Mouse (Mus musculus): ENCODE data around the gene Ctcfl. TPM values are rescaled to one million over a fixed set of nuclear protein-coding genes. Genes with fewer than 3 reads are reported as not detected.

Ctcfl gene
- not detected in 2 replicates for total RNA-seq (2017)

DNA sequence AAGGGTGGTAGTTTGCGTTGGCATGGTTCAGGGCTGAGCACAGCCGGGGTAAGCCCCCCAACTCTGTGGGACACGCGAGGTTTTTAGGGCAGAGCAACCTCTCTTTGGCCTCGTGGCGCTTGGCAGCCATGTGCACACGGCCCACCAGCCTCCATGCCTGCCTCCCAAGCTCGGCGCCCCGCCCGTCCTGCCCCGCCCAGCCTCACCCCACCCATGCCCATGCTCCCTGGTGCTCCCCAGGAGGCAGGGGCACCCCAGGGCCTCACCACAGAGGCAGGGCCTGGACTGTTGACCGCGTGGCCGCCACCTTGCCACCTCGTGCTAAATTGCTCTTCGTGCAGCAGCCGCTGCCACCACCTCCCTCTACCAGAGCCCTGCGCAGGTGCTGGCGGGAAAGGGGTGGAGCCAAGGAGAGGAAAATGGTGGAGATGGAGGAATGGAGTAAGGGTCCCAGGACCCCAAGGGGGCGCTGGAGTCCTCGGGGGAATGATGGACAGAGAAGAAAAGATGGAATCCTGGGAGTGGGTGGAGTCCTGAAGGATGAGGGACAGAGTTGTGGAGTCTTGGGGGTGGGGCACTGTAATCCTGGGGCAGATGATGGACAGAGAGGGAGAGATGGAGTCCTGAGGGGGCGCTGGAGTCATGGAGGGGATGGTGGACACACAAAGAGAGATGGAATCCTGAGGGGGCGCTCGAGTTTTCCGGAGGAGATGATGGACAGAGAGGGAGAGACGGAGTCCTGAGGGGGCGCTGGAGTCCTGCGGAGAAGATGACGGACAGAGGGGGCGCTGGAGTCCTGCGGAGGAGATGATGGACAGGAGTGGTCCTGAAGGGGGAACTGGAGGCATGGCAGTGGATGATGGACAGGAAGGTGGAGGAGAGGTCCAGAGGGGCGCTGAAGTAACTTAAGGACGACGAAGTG lies at the start of gene Ctcfl:
TSS of gene Ctcfl (minus strand) at position 503 of the 922 bp plus-strand sequence.
- no peak for ATAC-seq (replicated peaks in 1 of 2; ENCODE audit: insufficient read depth in 1 of 2, low FRiP score in 2 of 2, low TSS enrichment in 1 of 2, low read depth in 1 of 2, poor library complexity in 2 of 2, severe bottlenecking in 2 of 2)

DNA sequence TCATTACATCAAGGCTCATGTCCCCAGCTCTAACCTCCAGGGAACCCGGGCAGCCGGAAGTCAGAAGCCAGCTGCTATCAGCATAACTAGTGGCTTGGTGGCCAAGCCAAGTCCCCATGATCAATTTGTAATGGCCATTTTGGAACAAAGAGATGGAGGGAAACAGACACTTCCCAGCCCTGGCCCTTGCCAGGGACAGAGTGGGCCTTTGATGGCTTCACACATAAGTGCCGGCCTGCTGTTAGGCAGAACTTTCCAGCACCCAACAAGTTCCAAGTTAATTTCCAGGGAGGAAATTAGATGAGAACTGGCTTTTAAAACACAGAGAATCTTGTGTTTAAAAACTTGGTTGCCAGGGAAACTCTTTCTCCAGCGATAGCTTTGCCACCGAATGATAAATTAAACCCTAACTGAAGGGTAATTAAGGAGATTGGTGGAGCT lies 49.1 kb upstream of the Ctcfl start:
- no peak for ATAC-seq (replicated peaks in 1 of 2; ENCODE audit: insufficient read depth in 1 of 2, low FRiP score in 2 of 2, low TSS enrichment in 1 of 2, low read depth in 1 of 2, poor library complexity in 2 of 2, severe bottlenecking in 2 of 2)

DNA sequence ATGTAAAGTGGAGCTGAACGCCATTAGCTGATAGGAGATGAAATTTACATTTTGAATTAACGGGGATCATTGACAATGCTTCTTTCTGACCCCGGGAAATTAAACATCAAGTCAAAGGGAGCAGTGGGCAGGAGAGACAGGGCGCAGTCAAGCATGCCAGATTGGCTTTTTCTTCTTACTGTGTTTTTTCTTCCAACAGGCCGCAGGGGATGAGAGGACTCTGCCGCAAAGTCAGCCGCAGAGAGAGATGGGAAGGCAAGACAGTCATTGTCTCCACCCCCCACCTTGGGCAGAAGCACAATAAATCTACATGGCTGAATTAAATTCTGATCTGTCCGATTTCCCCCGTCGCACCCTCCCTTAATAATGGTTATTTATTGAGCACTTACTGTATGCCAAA lies 46.0 kb upstream of the Ctcfl start:
- no peak for ATAC-seq (replicated peaks in 1 of 2; ENCODE audit: insufficient read depth in 1 of 2, low FRiP score in 2 of 2, low TSS enrichment in 1 of 2, low read depth in 1 of 2, poor library complexity in 2 of 2, severe bottlenecking in 2 of 2)

DNA sequence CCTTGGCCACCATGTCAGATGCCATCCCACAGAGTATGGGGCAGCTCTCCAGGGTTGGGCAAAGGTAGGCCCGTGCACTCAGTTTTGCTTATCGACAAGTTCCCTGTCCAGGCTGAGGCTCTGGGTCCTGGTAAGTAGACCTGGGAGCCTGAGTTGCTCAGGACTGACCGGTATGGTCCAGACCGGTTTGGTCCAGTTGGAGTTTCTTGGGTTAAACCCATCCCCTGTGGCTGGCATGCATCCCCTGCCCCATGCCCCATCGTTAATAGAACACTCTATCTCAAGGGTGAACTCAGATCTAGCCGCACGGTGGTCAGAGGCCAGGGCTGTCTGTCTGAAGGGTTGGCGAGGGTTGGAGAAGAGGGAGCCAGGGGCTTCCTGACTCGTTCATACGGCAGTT lies 45.6 kb upstream of the Ctcfl start:
- ATAC-seq (replicated peaks in 1 of 2; ENCODE audit: insufficient read depth in 1 of 2, low FRiP score in 2 of 2, low TSS enrichment in 1 of 2, low read depth in 1 of 2, poor library complexity in 2 of 2, severe bottlenecking in 2 of 2) = no peak

DNA sequence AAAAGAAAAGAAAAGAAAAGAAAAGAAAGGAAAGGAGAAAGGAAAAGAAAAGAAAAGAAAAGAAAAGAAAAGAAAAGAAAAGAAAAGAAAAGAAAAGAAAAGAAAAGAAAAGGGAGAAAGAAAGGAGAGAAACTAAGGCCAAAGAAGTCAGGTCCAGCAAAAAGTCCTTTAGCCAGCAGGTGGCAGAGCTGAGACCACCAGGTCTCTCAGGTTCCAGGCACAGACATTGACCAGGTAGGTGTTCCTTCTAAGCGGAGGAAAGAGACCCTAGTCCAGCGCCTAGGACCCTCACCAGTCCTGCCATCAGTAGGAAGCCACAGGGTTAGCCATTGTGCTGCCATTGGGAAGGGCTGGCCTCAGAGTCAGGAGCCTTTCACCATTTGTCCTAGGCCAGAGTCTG lies 45.0 kb upstream of the Ctcfl start:
- ATAC-seq (replicated peaks in 1 of 2; ENCODE audit: insufficient read depth in 1 of 2, low FRiP score in 2 of 2, low TSS enrichment in 1 of 2, low read depth in 1 of 2, poor library complexity in 2 of 2, severe bottlenecking in 2 of 2) = peak in 1 of 2 experiments; percentile 41; a peak in 1 of 4 replicates

DNA sequence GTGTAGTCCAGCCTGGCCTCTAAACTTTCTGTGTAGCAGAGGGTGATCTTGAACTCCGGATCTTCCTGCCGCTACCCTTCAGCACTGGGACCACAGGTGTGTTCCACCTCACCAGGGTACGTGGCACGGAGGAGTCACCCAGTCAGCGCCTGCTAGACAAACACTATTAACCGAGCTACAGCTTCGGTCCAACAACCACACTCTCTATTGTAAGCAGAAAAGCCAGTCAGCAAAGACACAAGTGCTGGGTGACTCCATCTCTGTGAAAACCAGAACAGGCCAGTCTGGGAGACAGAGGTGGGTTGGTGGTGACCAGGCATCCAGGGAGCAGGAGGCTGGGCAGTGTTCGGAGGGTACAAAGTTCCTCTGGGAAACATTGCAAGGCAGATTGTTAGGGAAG lies 44.1 kb upstream of the Ctcfl start:
- ATAC-seq (replicated peaks in 1 of 2; ENCODE audit: insufficient read depth in 1 of 2, low FRiP score in 2 of 2, low TSS enrichment in 1 of 2, low read depth in 1 of 2, poor library complexity in 2 of 2, severe bottlenecking in 2 of 2) = no peak

DNA sequence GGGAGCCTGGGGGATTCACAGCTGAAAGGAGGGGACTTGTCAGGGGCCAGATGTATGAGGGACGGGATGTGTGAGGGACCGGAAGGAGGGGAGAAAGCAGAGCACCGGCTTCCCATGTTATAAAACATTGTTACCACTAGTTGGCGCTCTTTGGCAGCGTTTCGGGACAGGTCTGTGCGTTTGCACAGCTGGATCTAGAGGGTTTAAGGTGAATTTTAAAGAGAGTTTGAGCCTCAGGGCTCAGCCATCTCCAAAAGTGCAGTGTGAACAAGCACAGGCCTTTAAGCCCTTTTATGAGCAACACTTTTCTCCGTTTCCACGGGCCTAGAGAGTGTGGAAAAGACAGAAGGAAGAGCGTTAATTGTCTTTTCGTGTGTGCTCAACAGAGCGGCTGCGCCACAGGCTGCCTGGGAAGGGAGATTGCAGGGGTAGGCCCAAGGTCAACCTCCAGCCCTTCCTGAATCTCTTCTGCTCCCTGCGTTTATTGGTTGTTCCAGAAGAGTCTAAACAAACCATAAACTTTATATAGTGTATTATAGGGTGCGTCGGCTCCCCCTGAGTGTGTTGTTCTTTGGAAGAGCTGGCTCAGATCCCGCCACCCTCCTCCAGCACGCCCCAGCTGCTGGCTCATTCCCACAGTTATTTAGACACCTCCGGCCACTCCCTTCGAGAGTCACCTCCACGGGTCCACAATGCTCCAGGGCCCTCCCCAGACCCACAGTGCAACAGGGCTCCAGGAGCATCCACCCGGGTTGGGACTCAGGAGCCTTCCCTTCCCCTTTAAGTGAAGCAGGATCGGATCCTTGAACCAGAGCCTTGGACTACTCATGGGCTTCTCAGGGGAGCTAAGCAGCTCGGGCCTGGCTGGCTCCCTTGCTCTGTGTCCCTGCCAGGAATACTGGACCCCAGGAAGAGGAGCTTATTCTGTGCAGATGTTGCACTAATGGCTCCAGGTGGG lies 40.3 kb upstream of the Ctcfl start:
- peak; percentile 82 to 89 for ATAC-seq (replicated peaks in 1 of 2; ENCODE audit: insufficient read depth in 1 of 2, low FRiP score in 2 of 2, low TSS enrichment in 1 of 2, low read depth in 1 of 2, poor library complexity in 2 of 2, severe bottlenecking in 2 of 2)

DNA sequence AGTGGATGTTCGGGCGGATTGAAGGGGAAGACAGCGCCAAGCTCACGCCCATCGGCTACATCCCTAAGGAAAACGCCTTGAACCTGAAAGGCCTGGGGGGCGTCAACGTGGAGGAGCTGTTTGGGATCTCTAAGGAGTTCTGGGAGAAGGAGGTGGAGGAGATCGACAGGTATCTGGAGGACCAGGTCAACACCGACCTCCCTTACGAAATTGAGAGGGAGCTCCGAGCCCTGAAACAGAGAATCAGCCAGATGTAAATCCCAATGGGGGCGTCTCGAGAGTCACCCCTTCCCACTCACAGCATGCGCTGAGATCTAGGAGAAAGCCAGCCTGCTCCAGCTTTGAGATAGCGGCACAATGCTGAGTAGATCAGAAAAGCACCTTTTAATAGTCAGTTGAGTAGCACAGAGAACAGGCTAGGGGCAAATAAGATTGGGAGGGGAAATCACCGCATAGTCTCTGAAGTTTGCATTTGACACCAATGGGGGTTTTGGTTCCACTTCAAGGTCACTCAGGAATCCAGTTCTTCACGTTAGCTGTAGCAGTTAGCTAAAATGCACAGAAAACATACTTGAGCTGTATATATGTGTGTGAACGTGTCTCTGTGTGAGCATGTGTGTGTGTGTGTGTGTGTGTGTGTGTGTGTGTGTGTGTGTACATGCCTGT lies 39.2 kb upstream of the Ctcfl start:
- ATAC-seq (replicated peaks in 1 of 2; ENCODE audit: insufficient read depth in 1 of 2, low FRiP score in 2 of 2, low TSS enrichment in 1 of 2, low read depth in 1 of 2, poor library complexity in 2 of 2, severe bottlenecking in 2 of 2) = no peak

DNA sequence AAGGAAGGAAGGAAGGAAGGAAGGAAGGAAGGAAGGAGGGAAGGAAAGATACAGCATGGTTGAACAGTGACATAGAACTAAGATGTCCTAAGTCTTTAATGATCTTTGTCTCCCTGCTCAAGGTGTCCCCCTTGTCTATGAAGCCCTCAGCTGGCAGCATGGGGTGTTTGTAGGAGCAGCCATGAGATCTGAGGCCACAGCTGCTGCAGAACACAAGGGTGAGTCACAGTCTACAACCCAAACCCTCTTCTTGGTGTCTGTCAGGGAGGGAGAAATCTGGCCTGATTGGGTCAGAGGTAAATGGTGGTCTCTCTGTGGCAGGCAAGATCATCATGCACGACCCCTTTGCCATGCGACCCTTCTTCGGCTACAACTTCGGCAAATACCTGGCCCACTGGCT lies 38.5 kb upstream of the Ctcfl start:
- ATAC-seq (replicated peaks in 1 of 2; ENCODE audit: insufficient read depth in 1 of 2, low FRiP score in 2 of 2, low TSS enrichment in 1 of 2, low read depth in 1 of 2, poor library complexity in 2 of 2, severe bottlenecking in 2 of 2) = no peak

DNA sequence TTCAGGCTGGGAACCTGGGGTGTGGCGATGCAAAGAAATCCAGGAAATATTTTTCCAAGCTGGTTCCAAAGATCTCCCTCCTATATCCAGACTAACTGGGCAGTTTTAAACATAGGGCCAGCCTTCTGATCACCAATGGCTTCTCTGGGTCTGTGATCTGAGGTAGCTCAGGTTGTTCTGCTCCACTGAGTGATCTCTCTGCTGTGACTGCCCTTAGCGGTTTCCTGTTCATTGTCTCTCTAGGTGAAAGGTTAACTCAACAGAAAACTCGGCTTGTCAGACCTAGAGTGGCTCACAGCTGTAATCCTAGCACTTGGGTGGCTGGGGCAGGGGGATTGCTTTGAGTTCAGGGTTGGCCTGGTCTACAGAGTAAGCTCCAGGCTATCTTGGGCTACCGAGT lies 38.1 kb upstream of the Ctcfl start:
- ATAC-seq (replicated peaks in 1 of 2; ENCODE audit: insufficient read depth in 1 of 2, low FRiP score in 2 of 2, low TSS enrichment in 1 of 2, low read depth in 1 of 2, poor library complexity in 2 of 2, severe bottlenecking in 2 of 2) = no peak

DNA sequence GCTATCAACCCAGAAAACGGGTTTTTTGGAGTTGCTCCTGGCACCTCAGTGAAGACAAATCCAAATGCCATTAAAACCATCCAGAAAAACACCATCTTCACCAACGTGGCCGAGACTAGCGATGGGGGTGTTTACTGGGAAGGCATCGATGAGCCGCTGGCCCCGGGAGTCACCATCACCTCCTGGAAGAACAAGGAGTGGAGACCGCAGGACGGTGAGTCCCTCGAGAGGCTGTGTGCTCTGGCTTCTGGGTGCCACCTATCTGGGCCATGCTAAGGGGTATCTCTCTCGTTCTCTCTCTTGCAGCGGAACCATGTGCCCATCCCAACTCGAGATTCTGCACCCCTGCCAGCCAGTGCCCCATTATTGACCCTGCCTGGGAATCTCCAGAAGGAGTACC lies 37.6 kb upstream of the Ctcfl start:
- no peak for ATAC-seq (replicated peaks in 1 of 2; ENCODE audit: insufficient read depth in 1 of 2, low FRiP score in 2 of 2, low TSS enrichment in 1 of 2, low read depth in 1 of 2, poor library complexity in 2 of 2, severe bottlenecking in 2 of 2)

DNA sequence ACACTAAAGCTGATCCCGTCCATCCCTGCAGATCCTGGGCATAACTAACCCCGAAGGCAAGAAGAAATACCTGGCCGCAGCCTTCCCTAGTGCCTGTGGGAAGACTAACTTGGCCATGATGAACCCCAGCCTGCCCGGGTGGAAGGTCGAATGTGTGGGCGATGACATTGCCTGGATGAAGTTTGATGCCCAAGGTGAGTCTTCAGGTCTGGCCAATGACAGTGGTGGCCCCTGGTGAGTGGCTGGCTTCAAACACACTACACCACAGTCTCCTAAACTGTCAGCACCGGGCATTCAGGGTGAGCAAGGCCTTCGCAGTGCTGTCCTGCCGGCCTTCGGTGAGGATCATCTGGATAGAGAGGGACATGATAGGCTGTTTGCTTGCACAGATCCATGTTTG lies 36.6 kb upstream of the Ctcfl start:
- no peak for ATAC-seq (replicated peaks in 1 of 2; ENCODE audit: insufficient read depth in 1 of 2, low FRiP score in 2 of 2, low TSS enrichment in 1 of 2, low read depth in 1 of 2, poor library complexity in 2 of 2, severe bottlenecking in 2 of 2)

DNA sequence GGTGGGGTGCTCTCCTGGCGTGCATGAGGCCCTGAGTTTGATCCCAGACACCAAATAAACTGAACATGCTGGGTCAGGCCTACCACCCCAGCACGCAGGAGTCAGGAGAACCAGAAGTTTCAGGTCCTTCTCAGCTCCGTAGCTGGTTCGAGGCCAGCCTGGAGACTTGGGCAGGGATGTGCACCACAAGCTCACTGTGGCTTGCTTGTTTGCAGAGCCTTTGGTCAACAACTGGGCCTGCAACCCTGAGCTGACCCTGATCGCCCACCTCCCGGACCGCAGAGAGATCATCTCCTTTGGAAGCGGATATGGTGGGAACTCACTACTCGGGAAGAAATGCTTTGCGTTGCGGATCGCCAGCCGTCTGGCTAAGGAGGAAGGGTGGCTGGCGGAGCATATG lies 35.6 kb upstream of the Ctcfl start:
- no peak for ATAC-seq (replicated peaks in 1 of 2; ENCODE audit: insufficient read depth in 1 of 2, low FRiP score in 2 of 2, low TSS enrichment in 1 of 2, low read depth in 1 of 2, poor library complexity in 2 of 2, severe bottlenecking in 2 of 2)

DNA sequence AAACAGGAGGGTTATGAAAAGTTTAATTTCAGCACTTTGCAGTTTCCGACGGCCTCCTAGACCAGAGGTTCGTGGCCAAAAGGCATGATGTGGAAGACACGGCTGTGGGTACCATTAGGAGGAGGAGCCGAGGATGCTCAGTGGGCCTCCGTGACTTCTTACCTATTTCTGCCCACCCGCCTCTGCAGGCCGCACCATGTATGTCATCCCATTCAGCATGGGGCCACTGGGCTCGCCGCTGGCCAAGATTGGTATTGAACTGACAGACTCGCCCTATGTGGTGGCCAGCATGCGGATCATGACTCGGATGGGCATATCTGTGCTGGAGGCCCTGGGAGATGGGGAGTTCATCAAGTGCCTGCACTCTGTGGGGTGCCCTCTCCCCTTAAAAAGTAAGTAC lies 35.2 kb upstream of the Ctcfl start:
- no peak for ATAC-seq (replicated peaks in 1 of 2; ENCODE audit: insufficient read depth in 1 of 2, low FRiP score in 2 of 2, low TSS enrichment in 1 of 2, low read depth in 1 of 2, poor library complexity in 2 of 2, severe bottlenecking in 2 of 2)

DNA sequence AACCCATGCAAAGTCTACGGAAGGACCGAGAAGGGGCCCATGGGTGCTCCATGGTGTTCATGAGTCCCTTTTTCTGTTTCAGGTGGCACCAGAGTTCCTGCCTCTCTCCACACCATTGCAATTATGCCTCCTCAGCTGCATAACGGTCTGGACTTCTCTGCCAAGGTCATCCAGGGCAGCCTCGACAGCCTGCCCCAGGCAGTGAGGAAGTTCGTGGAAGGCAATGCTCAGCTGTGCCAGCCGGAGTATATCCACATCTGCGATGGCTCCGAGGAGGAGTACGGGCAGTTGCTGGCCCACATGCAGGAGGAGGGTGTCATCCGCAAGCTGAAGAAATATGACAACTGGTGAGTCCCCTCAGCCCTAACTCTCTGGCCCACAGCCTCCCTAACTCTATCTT lies 33.9 kb upstream of the Ctcfl start:
- ATAC-seq (replicated peaks in 1 of 2; ENCODE audit: insufficient read depth in 1 of 2, low FRiP score in 2 of 2, low TSS enrichment in 1 of 2, low read depth in 1 of 2, poor library complexity in 2 of 2, severe bottlenecking in 2 of 2) = no peak

DNA sequence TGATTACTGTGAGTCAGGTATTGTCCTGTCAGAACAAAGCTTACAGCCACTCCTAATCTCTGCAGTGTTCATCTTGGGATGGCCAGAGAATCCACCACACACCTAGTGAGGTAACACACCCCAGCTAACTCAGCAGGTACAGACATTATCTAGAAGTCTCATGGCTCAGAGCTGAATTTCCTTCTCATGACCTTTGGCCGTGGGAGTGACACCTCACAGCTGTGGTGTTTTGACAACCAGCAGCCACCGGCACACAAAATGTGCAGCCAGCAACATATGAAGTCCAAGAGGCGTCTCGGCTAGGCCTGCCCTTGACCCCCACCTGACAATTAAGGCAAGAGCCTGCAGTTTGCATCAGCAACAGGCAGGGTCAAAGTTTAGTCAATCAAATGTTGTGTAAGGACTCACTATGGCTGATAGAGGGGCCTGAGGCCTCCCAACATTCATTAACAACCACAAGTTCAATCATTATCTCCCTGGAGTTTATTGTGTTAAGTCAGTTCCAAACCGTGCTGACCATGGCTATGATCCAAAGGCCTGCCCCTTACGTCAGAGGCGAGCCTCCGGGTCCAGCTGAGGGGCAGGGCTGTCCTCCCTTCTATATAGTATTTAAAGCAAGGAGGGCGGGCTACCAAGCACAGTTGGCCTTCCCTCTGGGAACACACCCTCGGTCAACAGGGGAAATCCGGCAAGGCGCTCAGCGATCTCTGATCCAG lies 33.3 kb upstream of the Ctcfl start, which contains the start of gene Pck1:
TSS of gene Pck1 (plus strand) at position 613 of the 716 bp plus-strand sequence.
- no peak for ATAC-seq (replicated peaks in 1 of 2; ENCODE audit: insufficient read depth in 1 of 2, low FRiP score in 2 of 2, low TSS enrichment in 1 of 2, low read depth in 1 of 2, poor library complexity in 2 of 2, severe bottlenecking in 2 of 2)

DNA sequence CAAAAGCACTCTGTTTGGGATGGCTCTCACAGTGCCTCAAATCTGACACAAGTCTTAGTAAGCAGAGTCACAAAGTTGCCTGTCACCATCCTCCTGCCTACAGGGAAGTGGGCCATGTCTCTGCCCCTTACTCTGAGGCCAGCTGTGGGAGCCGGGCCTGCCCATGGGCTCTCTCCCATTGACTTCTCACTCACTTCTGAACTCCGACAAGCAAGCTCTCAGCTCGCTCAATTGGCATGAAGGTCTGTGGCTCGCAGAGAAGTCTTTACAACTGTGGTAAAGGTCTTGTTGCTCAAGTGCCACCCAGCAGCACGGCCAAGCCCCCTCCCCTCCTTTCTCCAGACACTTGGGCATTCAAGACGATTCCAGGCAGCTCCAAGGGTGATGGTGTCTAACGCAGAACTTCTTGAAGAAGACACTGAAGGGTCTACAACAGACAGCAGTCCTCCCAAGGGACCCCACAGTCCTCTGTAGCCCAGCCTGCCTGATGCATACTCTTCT lies 32.5 kb upstream of the Ctcfl start:
- ATAC-seq (replicated peaks in 1 of 2; ENCODE audit: insufficient read depth in 1 of 2, low FRiP score in 2 of 2, low TSS enrichment in 1 of 2, low read depth in 1 of 2, poor library complexity in 2 of 2, severe bottlenecking in 2 of 2) = no peak
